Mouse (Mus musculus) CH12.LX (cell line): Measurements from ENCODE around the gene Cyth3. TPM values are rescaled to one million over a fixed set of nuclear protein-coding genes. Genes with fewer than 3 reads are reported as not detected.

Source experiments
- DNase-seq: peaks from one replicate; pipeline ENCODE4 v3.0.0-alpha.2; 2013; ENCODE audit errors: extremely low read depth
- H3K27ac ChIP-seq: 2 replicates; pipeline ENCODE4 v1.5.1; 2012; ENCODE audit warnings: low read depth, mild to moderate bottlenecking, control low read depth, moderate library complexity; ENCODE audit not compliant: insufficient read depth
- H3K27me3 ChIP-seq: replicated peaks from 2 replicates; pipeline ENCODE3; 2012; ENCODE audit warnings: inconsistent platforms
- H3K36me3 ChIP-seq, 2 experiments: replicated peaks in 1 of 2; 2 replicates each; pipeline versions ENCODE3 to v1.6.1; 2012; ENCODE audit warnings: inconsistent platforms in 1 of 2, low read length in 1 of 2, mild to moderate bottlenecking in 1 of 2, mixed read lengths in 1 of 2, moderate library complexity in 1 of 2; ENCODE audit not compliant: control insufficient read depth in 1 of 2, insufficient read depth in 1 of 2
- H3K4me1 ChIP-seq, 2 experiments: 2 replicates each; pipeline ENCODE4 v1.6.1; 2012; ENCODE audit warnings: inconsistent platforms in 1 of 2, moderate library complexity in 1 of 2; ENCODE audit not compliant: insufficient read depth in 2 of 2, control insufficient read depth in 1 of 2
- H3K4me2 ChIP-seq: 2 replicates; pipeline ENCODE4 v1.6.1; 2012; ENCODE audit warnings: low read depth, mild to moderate bottlenecking, control low read depth; ENCODE audit not compliant: poor library complexity, insufficient read depth, severe bottlenecking
- H3K4me3 ChIP-seq, 3 experiments: fragments of 150-350 bp in 1 of 3; sonication (generic) in 1 of 3; replicated peaks in 1 of 3; 2 replicates each; pipeline versions ENCODE3 to v1.5.1; 2011 to 2012; ENCODE audit warnings: low read depth in 2 of 3, low read length in 2 of 3, mild to moderate bottlenecking in 2 of 3, moderate library complexity in 2 of 3, control low read depth in 1 of 3, improper control_type of control experiment in 1 of 3, inconsistent platforms in 1 of 3, mixed read lengths in 1 of 3; ENCODE audit not compliant: poor library complexity in 1 of 3
- H3K79me2 ChIP-seq: replicated peaks from 2 replicates; pipeline ENCODE4 v1.6.1; 2012; ENCODE audit warnings: mild to moderate bottlenecking, moderate library complexity; ENCODE audit not compliant: control insufficient read depth, poor library complexity, insufficient read depth, severe bottlenecking; ENCODE audit errors: extremely low read depth
- H3K9ac ChIP-seq: 2 replicates; pipeline ENCODE4 v1.6.1; 2012; ENCODE audit warnings: low read depth, mild to moderate bottlenecking, control low read depth, moderate library complexity; ENCODE audit not compliant: insufficient read depth
- H3K9me3 ChIP-seq: replicated peaks from 2 replicates; pipeline ENCODE3; 2012; ENCODE audit warnings: low read length, inconsistent platforms, mixed read lengths
- CHD1 ChIP-seq: IDR thresholded peaks from 2 replicates; pipeline ENCODE4 v1.6.1; 2012; ENCODE audit warnings: low read depth, low read length, improper control_type of control experiment, inconsistent platforms
- CHD2 ChIP-seq: IDR thresholded peaks from 2 replicates; pipeline ENCODE4 v1.6.1; 2011; ENCODE audit warnings: low read length, improper control_type of control experiment
- CTCF ChIP-seq, 2 experiments: IDR thresholded peaks in 1 of 2; conservative IDR thresholded peaks in 1 of 2; 2 replicates each; pipeline ENCODE4 v1.5.1; 2011 to 2012; ENCODE audit warnings: low read depth in 2 of 2, low read length in 2 of 2, improper control_type of control experiment in 1 of 2, inconsistent platforms in 1 of 2, mild to moderate bottlenecking in 1 of 2, moderate library complexity in 1 of 2
- ELF1 ChIP-seq: IDR thresholded peaks from 2 replicates; pipeline ENCODE4 v1.6.1; 2014; ENCODE audit warnings: low read depth, mild to moderate bottlenecking, inconsistent platforms, low read length, improper control_type of control experiment
- ETS1 ChIP-seq: conservative IDR thresholded peaks from 2 replicates; pipeline ENCODE4 v1.6.1; 2012; ENCODE audit warnings: low read depth, mild to moderate bottlenecking, inconsistent platforms, low read length, improper control_type of control experiment, moderate library complexity
- HCFC1 ChIP-seq: IDR thresholded peaks from 2 replicates; pipeline ENCODE4 v1.6.1; 2012; ENCODE audit warnings: low read depth, mild to moderate bottlenecking, inconsistent platforms, low read length, improper control_type of control experiment
- JUN ChIP-seq: IDR thresholded peaks from 2 replicates; pipeline ENCODE4 v1.6.1; 2011; ENCODE audit warnings: low read depth, mild to moderate bottlenecking, low read length, improper control_type of control experiment, moderate library complexity; ENCODE audit not compliant: insufficient read depth
- MAFK ChIP-seq: IDR thresholded peaks from 2 replicates; pipeline ENCODE4 v1.6.1; 2011; ENCODE audit warnings: low read length, improper control_type of control experiment; ENCODE audit not compliant: insufficient replicate concordance
- MAZ ChIP-seq: IDR thresholded peaks from 2 replicates; pipeline ENCODE4 v1.6.1; 2012; ENCODE audit warnings: low read depth, mild to moderate bottlenecking, inconsistent platforms, low read length, improper control_type of control experiment, moderate library complexity
- MEF2A ChIP-seq: IDR thresholded peaks from 2 replicates; pipeline ENCODE4 v1.6.1; 2014; ENCODE audit warnings: low read depth, mild to moderate bottlenecking, inconsistent platforms, low read length, improper control_type of control experiment, borderline replicate concordance
- MXI1 ChIP-seq: IDR thresholded peaks from 2 replicates; pipeline ENCODE4 v1.6.1; 2011; ENCODE audit warnings: mild to moderate bottlenecking, low read depth, low read length, improper control_type of control experiment
- MYC ChIP-seq: IDR thresholded peaks from 2 replicates; pipeline ENCODE4 v1.6.1; 2011; ENCODE audit warnings: low read depth, mild to moderate bottlenecking, improper control_type of control experiment, low read length
- NRF1 ChIP-seq: IDR thresholded peaks from 2 replicates; pipeline ENCODE4 v1.6.1; 2014; ENCODE audit warnings: low read depth, mild to moderate bottlenecking, inconsistent platforms, low read length, improper control_type of control experiment, moderate library complexity
- POLR2AphosphoS2 ChIP-seq: IDR thresholded peaks from 2 replicates; pipeline ENCODE4 v1.6.1; 2011; ENCODE audit warnings: low read depth, low read length, improper control_type of control experiment
- SIN3A ChIP-seq: IDR thresholded peaks from 2 replicates; pipeline ENCODE4 v1.6.1; 2012; ENCODE audit warnings: low read length, improper control_type of control experiment, inconsistent platforms
- TBP ChIP-seq: conservative IDR thresholded peaks from 2 replicates; pipeline ENCODE4 v1.6.1; 2011; ENCODE audit warnings: low read depth, low read length, improper control_type of control experiment
- USF1 ChIP-seq: IDR thresholded peaks from 2 replicates; pipeline ENCODE4 v1.6.1; 2014; ENCODE audit warnings: low read depth, mild to moderate bottlenecking, inconsistent platforms, low read length, improper control_type of control experiment
- USF2 ChIP-seq: conservative IDR thresholded peaks from 2 replicates; pipeline ENCODE4 v1.6.1; 2011; ENCODE audit warnings: low read depth, low read length, improper control_type of control experiment
- ZMIZ1 ChIP-seq: IDR thresholded peaks from 2 replicates; pipeline ENCODE4 v1.6.1; 2012; ENCODE audit warnings: low read depth, mild to moderate bottlenecking, inconsistent platforms, low read length, improper control_type of control experiment
- dilution Hi-C: fragments of 300-500 bp; cut with MboI; formaldehyde crosslinking; loops from 2 replicates; pipeline ENCODE4 v1.14.3; 2020; ENCODE audit warnings: low sequenced_read_pairs; ENCODE audit not compliant: extremely low pct_unique_long_range_greater_than_20kb, extremely low pct_ligation_motif_present
- in situ Hi-C: fragments of 300-500 bp; cut with MboI; formaldehyde crosslinking; loops from 3 replicates; pipeline ENCODE4 v1.14.3; 2019; ENCODE audit warnings: low sequenced_read_pairs, low pct_ligation_motif_present, low pct_unique_long_range_greater_than_20kb, mixed read lengths
- polyA plus RNA-seq: library from polyadenylated mRNA; unstranded; fragments of >175 nt; gene quantifications from 2 replicates; pipeline ENCODE4 v1.2.1, GENCODE M21; 2012; ENCODE audit warnings: low read depth; ENCODE audit not compliant: insufficient read length
- total RNA-seq, 2 experiments: library from RNA; depleted of rRNA; stranded (reverse); fragments of 300-350 nt in 1 of 2; fragments of >200 nt in 1 of 2; gene quantifications; 2 replicates each; pipeline ENCODE4 v1.2.3; 2012 to 2014

Cyth3 gene
- total and polyA plus RNA-seq, 3 experiments = 3.3 to 5.4 (median 4.8) TPM

DNA sequence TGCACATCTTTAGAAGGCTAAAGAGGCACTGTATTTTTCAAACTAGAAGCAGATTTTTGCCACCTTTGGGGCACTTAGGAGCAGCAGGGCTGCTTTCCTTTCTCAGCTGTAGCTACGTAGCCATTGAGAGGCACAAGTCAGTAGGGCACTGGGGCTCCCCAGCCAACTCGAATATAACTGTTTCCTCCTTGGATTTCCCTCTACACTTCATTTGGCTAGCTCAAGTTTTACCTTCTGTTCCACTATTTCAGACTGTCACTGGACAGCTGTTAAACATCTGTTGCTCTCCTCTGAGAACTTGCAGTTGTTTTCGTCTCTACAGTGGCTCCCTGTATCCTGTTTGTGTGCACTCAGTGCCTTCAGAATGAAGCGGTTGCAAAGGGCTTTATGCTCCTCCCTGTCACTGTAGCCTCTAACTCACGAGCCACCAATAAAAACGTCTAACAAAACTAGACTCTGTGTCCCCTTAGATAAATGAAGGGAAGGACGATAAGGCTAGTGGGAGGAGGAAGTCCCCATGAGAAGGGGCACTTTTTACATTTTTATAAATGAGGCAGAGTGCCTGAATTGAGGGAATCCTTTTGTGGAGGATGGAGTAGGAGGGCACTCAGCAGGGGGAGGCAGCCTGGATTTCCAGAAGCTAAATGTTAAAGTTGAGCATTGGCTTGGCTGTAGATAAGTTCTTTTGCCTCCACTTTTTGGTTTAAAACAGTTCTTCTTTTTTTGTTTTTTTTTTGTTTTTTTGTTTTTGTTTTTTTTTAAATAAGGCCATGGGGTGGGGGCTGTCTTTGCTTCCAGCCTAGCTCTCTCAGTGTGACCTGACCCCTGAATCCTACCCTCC, 32.6 kb downstream of the Cyth3 start:
- dilution Hi-C loops = no loop called here
- Histone ChIP-seq H3K9ac (no peak overlapping the region), H3K4me3 (no peak overlapping the region), H3K9me3 (no peaks in the 10 kb centered on the region), H3K27me3 (no peaks in the 10 kb centered on the region), H3K4me1 (peaks cover 0 to 15% of the 10 kb centered on the region in 2 experiments; a peak in 2 of 4 replicates), H3K36me3 (no peaks in the 10 kb centered on the region), H3K27ac (no peak overlapping the region), H3K4me2 (0 out of 2 replicates have a peak overlapping the region, but pooled peaks have one; percentile 12), H3K79me2 (no peaks in the 10 kb centered on the region)
- no peak for TF ChIP-seq MAZ
- no peak for TF ChIP-seq MXI1
- TF ChIP-seq TBP = no peak
- no peak for TF ChIP-seq MAFK
- no peak for TF ChIP-seq NRF1
- no peak for TF ChIP-seq SIN3A
- no peak for TF ChIP-seq ELF1
- DNase-seq = no peak
- in situ Hi-C loops = no loop called here

DNA sequence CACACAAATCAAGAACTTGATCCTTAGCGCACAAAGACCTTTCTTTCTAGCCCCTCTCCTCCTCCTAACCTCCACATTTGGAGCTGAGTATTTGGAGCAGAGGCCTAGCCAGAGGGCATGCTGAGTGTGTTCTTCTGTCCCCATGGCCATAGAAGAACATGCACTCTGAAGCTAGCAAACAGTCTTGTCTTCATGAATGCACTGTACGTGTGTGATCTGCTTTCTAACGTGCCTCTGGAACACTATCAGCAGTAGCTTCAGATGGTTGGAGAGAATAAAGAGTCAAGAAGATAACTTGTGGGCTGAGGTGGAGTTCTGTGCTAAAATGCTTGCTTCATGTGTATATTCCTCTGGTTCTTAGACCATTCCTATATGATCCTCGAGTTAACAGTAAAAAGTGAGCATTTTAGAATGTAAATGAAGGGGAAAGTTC, 33.3 kb downstream of the Cyth3 start:
- Histone ChIP-seq H3K4me3 (no peak overlapping the region), H3K27me3 (no peaks in the 10 kb centered on the region), H3K79me2 (no peaks in the 10 kb centered on the region), H3K4me2 (no peak overlapping the region), H3K9ac (no peak overlapping the region), H3K9me3 (no peaks in the 10 kb centered on the region), H3K36me3 (no peaks in the 10 kb centered on the region), H3K27ac (no peak overlapping the region), H3K4me1 (peaks cover 0 to 15% of the 10 kb centered on the region in 2 experiments; a peak in 2 of 4 replicates)
- dilution Hi-C loops = no loop called here
- in situ Hi-C loops = no loop called here
- TF ChIP-seq USF1 (no peak), HCFC1 (no peak), CHD1 (no peak), ZMIZ1 (no peak), ETS1 (no peak), USF2 (no peak), TBP (no peak), MXI1 (no peak), POLR2AphosphoS2 (no peak), CHD2 (no peak), MYC (no peak), MEF2A (no peak), JUN (no peak), CTCF (conservative IDR thresholded peaks at IDR 0.05 in 1 of 2, IDR thresholded peaks at IDR 0.05 in 1 of 2; ENCODE audit: low read depth in 2 of 2, low read length in 2 of 2) (no peak)
- no peak for DNase-seq
